In genomic region chr11:74402126-74402525, GRCm38 (mm10) we compare ENCODE assay signal across 10 mouse cellular contexts. TPM values are rescaled to one million over a fixed set of nuclear protein-coding genes. Genes with fewer than 3 reads are reported as not detected.
DNase-seq lines count a peak whose midpoint lies in the region; ATAC-seq and TF ChIP-seq lines count a peak whose summit lies in the region.
"Had no signal": no experiment of that assay in that cellular context is flagged by ENCODE, and none has a peak within 500 bp of the region (broad histone marks: within the 10 kb centered on the region; RNA-seq: fewer than 3 reads in every experiment).

No protein-coding gene starts in this region.

- no peaks in the 10 kb centered on the region for H3K4me1 ChIP-seq in heart, adult 2 months (ENCODE audit: control insufficient read depth, insufficient read depth, low read length)
- no peaks in the 10 kb centered on the region for H3K4me1 ChIP-seq in lung, embryonic 14.5 days (ENCODE audit: insufficient read depth)
- H3K4me1 ChIP-seq in embryonic facial prominence, embryonic 14.5 days (ENCODE audit: control insufficient read depth, insufficient read depth, low read length): no peaks in the 10 kb centered on the region

- ATAC-seq in lung, embryonic 14.5 days (ENCODE audit: insufficient read depth): peak; percentile 21; the same call in 1 of the 2 replicates
- peak; percentile 19; the same call in 1 of the 2 replicates for ATAC-seq in embryonic facial prominence, embryonic 14.5 days (ENCODE audit: low read depth)

- no peak overlapping the region for H3K4me3 ChIP-seq in heart, adult 2 months
- no peak overlapping the region for H3K4me3 ChIP-seq in lung, embryonic 14.5 days (ENCODE audit: low read depth, low read length)
- H3K4me3 ChIP-seq in embryonic facial prominence, embryonic 14.5 days (ENCODE audit: low read depth, low read length): no peak overlapping the region
- H3K4me3 ChIP-seq: erythroblast, embryonic 14.5 days had no signal

- no peak for TF ChIP-seq EP300 in heart, adult 2 months (IDR thresholded peaks at IDR 0.05; ENCODE audit: insufficient read depth, low read depth, low read length)

- WGBS in heart, adult 2 months: 52% methylated on average over 2 of the region's 2 CpGs
- 43% methylated on average over 2 of the region's 2 CpGs for WGBS in lung, embryonic 14.5 days
- 36% methylated on average over 2 of the region's 2 CpGs for WGBS in embryonic facial prominence, embryonic 14.5 days

- no peaks in the 10 kb centered on the region for H3K9me3 ChIP-seq in lung, embryonic 14.5 days (ENCODE audit: low read depth, low read length)
- no peaks in the 10 kb centered on the region for H3K9me3 ChIP-seq in embryonic facial prominence, embryonic 14.5 days (ENCODE audit: control insufficient read depth, low read length)

- H3K27me3 ChIP-seq in heart, adult 2 months (ENCODE audit: control insufficient read depth, insufficient read depth, low read length): no peaks in the 10 kb centered on the region
- H3K27me3 ChIP-seq in lung, embryonic 14.5 days (ENCODE audit: insufficient read depth, low read length): no peaks in the 10 kb centered on the region
- H3K27me3 ChIP-seq in embryonic facial prominence, embryonic 14.5 days (replicated peaks; ENCODE audit: control insufficient read depth, insufficient read depth, low read length): no peaks in the 10 kb centered on the region

- H3K36me3 ChIP-seq in heart, adult 2 months (ENCODE audit: control insufficient read depth, insufficient read depth, low read length): no peaks in the 10 kb centered on the region
- no peaks in the 10 kb centered on the region for H3K36me3 ChIP-seq in lung, embryonic 14.5 days (ENCODE audit: insufficient read depth)
- H3K36me3 ChIP-seq in embryonic facial prominence, embryonic 14.5 days (ENCODE audit: control insufficient read depth, insufficient read depth, low read length): no peaks in the 10 kb centered on the region

- intact Hi-C loops in heart, adult 2 months (cut with DNase I): loop anchor here (5.0 kb wide), 3 partner anchors 65 to 145 kb away; no protein-coding TSS in a partner anchor
- intact Hi-C loops in heart, postnatal 10 days (cut with DNase I): loop anchor here (2.0 to 5.0 kb wide), 2 partner anchors 65 to 125 kb away; no protein-coding TSS in a partner anchor

- no peak overlapping the region for H3K9ac ChIP-seq in heart, adult 2 months (ENCODE audit: low read depth, low read length)
- no peak overlapping the region for H3K9ac ChIP-seq in lung, embryonic 14.5 days
- H3K9ac ChIP-seq in embryonic facial prominence, embryonic 14.5 days (ENCODE audit: low read depth, low read length): no peak overlapping the region

- TF ChIP-seq POLR2A in heart, adult 2 months (IDR thresholded peaks at IDR 0.05; ENCODE audit: insufficient read depth, low read depth, low read length): no peak

- H3K79me2 ChIP-seq in heart, adult 2 months (replicated peaks; ENCODE audit: control insufficient read depth, insufficient read depth, low read length): no peaks in the 10 kb centered on the region

- no peak overlapping the region for H3K4me2 ChIP-seq in lung, embryonic 14.5 days
- H3K4me2 ChIP-seq in embryonic facial prominence, embryonic 14.5 days (ENCODE audit: low read depth, low read length): no peak overlapping the region

- DNase-seq in heart, adult 2 months: no peak
- DNase-seq in heart, postnatal 10 days: no peak
- DNase-seq in lung, embryonic 14.5 days: peak; percentile 48
- no peak for DNase-seq in lung, postnatal 25 days (ENCODE audit: low spot score)
- peak; percentile 30 for DNase-seq in embryonic facial prominence, embryonic 14.5 days (ENCODE audit: low spot score)
- DNase-seq in thymus, postnatal 10 days (ENCODE audit: low spot score in 2 of 2): peak; percentile 13 to 37
- no peak for DNase-seq in spleen, postnatal 4 days (ENCODE audit: low spot score in 2 of 2)
- no peak for DNase-seq in frontal cortex, postnatal 36 days (ENCODE audit: low spot score in 2 of 2)

- TF ChIP-seq CTCF in heart, adult 2 months (IDR thresholded peaks at IDR 0.05): peak; percentile 67
- peak; percentile 73 for TF ChIP-seq CTCF in lung, embryonic 14.5 days (IDR thresholded peaks at IDR 0.05; ENCODE audit: low read depth)

- no peak overlapping the region for H3K27ac ChIP-seq in heart, adult 2 months
- H3K27ac ChIP-seq in lung, embryonic 14.5 days (ENCODE audit: low read depth): no peak overlapping the region
- H3K27ac ChIP-seq in embryonic facial prominence, embryonic 14.5 days (replicated peaks; ENCODE audit: low read depth, low read length): no peak overlapping the region

RNA-seq across cellular contexts. Expression of gene Olfr412, which starts 40.3 kb away (rescaled TPM):
- total RNA-seq in heart, adult 2 months (2021): not detected
- polyA plus RNA-seq in heart, adult 2 months (2012; rRNA removed): not detected in 2 replicates
- total RNA-seq in heart, postnatal 10 days (2021): not detected
- not detected in 2 replicates for polyA plus RNA-seq in lung, embryonic 14.5 days (2014; fragmentation: Nextera tagmentation; extraction: Ambion mirVana)
- not detected in 2 replicates for polyA plus RNA-seq in embryonic facial prominence, embryonic 14.5 days (2014; fragmentation: Nextera tagmentation; extraction: Ambion mirVana)
- total RNA-seq: layer of hippocampus, adult 8-10 months had no signal
- polyA plus RNA-seq: erythroblast, embryonic 14.5 days had no signal

RNA-seq across cellular contexts. Expression of gene Olfr411, which starts 49.7 kb away (rescaled TPM):
- total RNA-seq in heart, adult 2 months (2021): not detected
- not detected in 2 replicates for polyA plus RNA-seq in heart, adult 2 months (2012; rRNA removed)
- not detected for total RNA-seq in heart, postnatal 10 days (2021)
- not detected in 2 replicates for polyA plus RNA-seq in lung, embryonic 14.5 days (2014; fragmentation: Nextera tagmentation; extraction: Ambion mirVana)
- 0.20 TPM in 1 of 2 replicates, not detected in the other for polyA plus RNA-seq in embryonic facial prominence, embryonic 14.5 days (2014; fragmentation: Nextera tagmentation; extraction: Ambion mirVana)
- total RNA-seq: layer of hippocampus, adult 8-10 months had no signal
- polyA plus RNA-seq: erythroblast, embryonic 14.5 days had no signal

Comparison
In these comparisons a context has a peak if more than half of its experiments do, and no peak if none do; other contexts are left out.
1. DNase-seq: peak in lung, embryonic 14.5 days (single experiment), embryonic facial prominence, embryonic 14.5 days (single experiment) and thymus, postnatal 10 days (2 of 2); none in heart, adult 2 months (0 of 2), heart, postnatal 10 days (0 of 2), lung, postnatal 25 days (single experiment), spleen, postnatal 4 days (0 of 2) and frontal cortex, postnatal 36 days (0 of 2).